Mouse (Mus musculus) E14TG2a.4 (cell line): ENCODE results near the gene Cfap70.

ENCODE experiments used
- CTCF ChIP-seq: conservative IDR thresholded peaks from 2 replicates; pipeline ENCODE4 v1.5.1; 2014; ENCODE audit warnings: low read length
- NANOG ChIP-seq: IDR thresholded peaks from 2 replicates; pipeline ENCODE4 v1.6.1; 2014; ENCODE audit warnings: borderline replicate concordance, low read length, mixed read lengths
- POU5F1 ChIP-seq: IDR thresholded peaks from 2 replicates; pipeline ENCODE4 v1.6.1; 2014; ENCODE audit warnings: low read length, borderline replicate concordance

- no peak for TF ChIP-seq CTCF
- no peak for TF ChIP-seq NANOG
- no peak for TF ChIP-seq POU5F1
Observed at GRCm38 (mm10) chr14:20345885-20346284, 106.1 kb downstream of the Cfap70 start.
